Mouse (Mus musculus) cerebellum, adult 18-20 months (tissue): ENCODE measurements around the gene Sema5a.

ENCODE experiments used
- DNase-seq, 2 experiments: peaks; one replicate each; pipeline ENCODE4 v3.0.0; 2021

The Sema5a gene

GRCm38 (mm10) chr15:32471480-32472050, 227.0 kb downstream of the Sema5a start:
- no peak for DNase-seq

- DNase-seq, result no peak
These were observed 236.1 kb downstream of the Sema5a start for GRCm38 (mm10) chr15:32480747-32481146.

- DNase-seq, result no peak
These were observed 240.7 kb downstream of the Sema5a start for GRCm38 (mm10) chr15:32485064-32485964.

- no peak for DNase-seq
These were observed 243.4 kb downstream of the Sema5a start for GRCm38 (mm10) chr15:32487968-32488367.

- DNase-seq, result no peak
These were observed 249.6 kb downstream of the Sema5a start for GRCm38 (mm10) chr15:32494219-32494618.

GRCm38 (mm10) chr15:32494899-32495298, 250.3 kb downstream of the Sema5a start:
- no peak for DNase-seq

- peak; percentile 76 to 81 for DNase-seq
These were observed 252.3 kb downstream of the Sema5a start for GRCm38 (mm10) chr15:32496880-32497279.

- DNase-seq, result no peak
These were observed 261.3 kb downstream of the Sema5a start for GRCm38 (mm10) chr15:32505941-32506340.

- no peak for DNase-seq
These were observed 263.7 kb downstream of the Sema5a start for GRCm38 (mm10) chr15:32508282-32508681.

- no peak for DNase-seq
These were observed 270.3 kb downstream of the Sema5a start for GRCm38 (mm10) chr15:32514877-32515276.

- DNase-seq, result no peak
These were observed 273.3 kb downstream of the Sema5a start for GRCm38 (mm10) chr15:32517954-32518353.

GRCm38 (mm10) chr15:32532539-32532938, 287.9 kb downstream of the Sema5a start:
- DNase-seq, result no peak

- DNase-seq, result peak; percentile 54 to 60
These were observed 289.0 kb downstream of the Sema5a start for GRCm38 (mm10) chr15:32533541-32534080.

GRCm38 (mm10) chr15:32536755-32537503, 292.3 kb downstream of the Sema5a start:
- no peak for DNase-seq

- no peak for DNase-seq
These were observed 292.8 kb downstream of the Sema5a start for GRCm38 (mm10) chr15:32537504-32537792.

GRCm38 (mm10) chr15:32538092-32538491, 293.5 kb downstream of the Sema5a start:
- no peak for DNase-seq

- DNase-seq, result no peak
These were observed 298.1 kb downstream of the Sema5a start for GRCm38 (mm10) chr15:32542746-32543145.

- no peak for DNase-seq
These were observed 298.6 kb downstream of the Sema5a start for GRCm38 (mm10) chr15:32543181-32543580.

GRCm38 (mm10) chr15:32545455-32545854, 300.8 kb downstream of the Sema5a start:
- no peak for DNase-seq

GRCm38 (mm10) chr15:32546746-32547145, 302.1 kb downstream of the Sema5a start:
- no peak for DNase-seq

GRCm38 (mm10) chr15:32558925-32559324, 314.3 kb downstream of the Sema5a start:
- DNase-seq, result peak; percentile 20 to 39

- DNase-seq, result no peak
These were observed 318.0 kb downstream of the Sema5a start for GRCm38 (mm10) chr15:32562600-32562999.

GRCm38 (mm10) chr15:32568181-32568857, 323.7 kb downstream of the Sema5a start:
- DNase-seq, result peak; percentile 54 to 60
